Mouse (Mus musculus): ENCODE data around the gene Gpd1. TPM values are rescaled to one million over a fixed set of nuclear protein-coding genes. Genes with fewer than 3 reads are reported as not detected.

Gene Gpd1
- polyA plus RNA-seq (2016; fragmentation: Nextera tagmentation; extraction: Ambion mirVana) = 0.40 and 0.62 TPM in 2 replicates

- H3K27ac ChIP-seq (replicated peaks) = 0 out of 2 replicates have a peak within 1 kb of the TSS, but pooled peaks have one; percentile 46
- no peaks in the 10 kb centered on the region for H3K27me3 ChIP-seq (ENCODE audit: low read depth, poor library complexity, severe bottlenecking)
- no peak for DNase-seq (ENCODE audit: low spot score)
- H3K36me3 ChIP-seq = peaks cover 94% of the 10 kb centered on the region
- peaks cover 59% of the 10 kb centered on the region for H3K4me1 ChIP-seq
- no peak within 1 kb of the TSS for H3K4me3 ChIP-seq
- 77% methylated on average over 22 of the region's 26 CpGs for WGBS
- H3K9me3 ChIP-seq (replicated peaks) = no peaks in the 10 kb centered on the region
Observed at GRCm38 (mm10) chr15:99717386-99718334, at the start of gene Gpd1. Gene Gpd1 (plus strand): TSS chr15:99717515.

GRCm38 (mm10) chr15:99667544-99667943 lies 49.8 kb upstream of the Gpd1 start:
- Histone ChIP-seq H3K27ac (replicated peaks) (no peak overlapping the region), H3K27me3 (ENCODE audit: low read depth, poor library complexity, severe bottlenecking) (peaks cover 88% of the 10 kb centered on the region), H3K36me3 (no peaks in the 10 kb centered on the region), H3K4me1 (peaks cover 69% of the 10 kb centered on the region), H3K4me3 (no peak overlapping the region), H3K9me3 (replicated peaks) (no peaks in the 10 kb centered on the region)
- WGBS = 95% methylated on average over 2 of the region's 2 CpGs
- no peak for DNase-seq (ENCODE audit: low spot score)

GRCm38 (mm10) chr15:99668881-99669280 lies 48.4 kb upstream of the Gpd1 start:
- H3K4me3 ChIP-seq = peak overlapping the region; percentile 23; the same call in 1 of the 2 replicates
- DNase-seq (ENCODE audit: low spot score) = peak; percentile 75
- no peak overlapping the region for H3K27ac ChIP-seq (replicated peaks)
- no peaks in the 10 kb centered on the region for H3K9me3 ChIP-seq (replicated peaks)
- 4% methylated on average over 12 of the region's 12 CpGs for WGBS
- peaks cover 73% of the 10 kb centered on the region for H3K4me1 ChIP-seq
- peaks cover 94% of the 10 kb centered on the region for H3K27me3 ChIP-seq (ENCODE audit: low read depth, poor library complexity, severe bottlenecking)
- H3K36me3 ChIP-seq = no peaks in the 10 kb centered on the region

DNA sequence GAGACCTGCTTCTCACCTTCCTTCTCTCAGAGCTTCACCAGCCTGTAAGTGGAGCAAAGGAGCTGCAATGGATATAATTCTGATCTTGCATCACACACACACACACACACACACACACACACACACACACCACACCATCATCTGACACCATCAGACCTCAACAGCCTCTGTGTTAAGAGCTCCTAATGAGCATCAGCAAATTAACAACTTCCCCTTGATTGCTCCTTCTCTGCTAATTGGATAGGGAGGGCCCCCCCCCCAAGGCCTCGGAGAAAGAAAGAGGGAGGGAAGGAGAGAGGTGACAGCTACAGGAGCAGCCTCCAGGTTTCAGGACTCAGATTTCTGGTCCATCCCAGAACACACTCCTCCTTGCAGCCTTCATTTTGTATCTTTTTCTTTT lies 47.9 kb upstream of the Gpd1 start:
- H3K36me3 ChIP-seq = no peaks in the 10 kb centered on the region
- peaks cover 68% of the 10 kb centered on the region for H3K4me1 ChIP-seq
- no peaks in the 10 kb centered on the region for H3K9me3 ChIP-seq (replicated peaks)
- peak overlapping the region; percentile 68; the same call in 1 of the 2 replicates for H3K4me3 ChIP-seq
- no peak for DNase-seq (ENCODE audit: low spot score)
- WGBS = 0% methylated on average over 1 of the region's 1 CpGs
- H3K27me3 ChIP-seq (ENCODE audit: low read depth, poor library complexity, severe bottlenecking) = peaks cover 89% of the 10 kb centered on the region
- no peak overlapping the region for H3K27ac ChIP-seq (replicated peaks)

- Histone ChIP-seq H3K36me3 (no peaks in the 10 kb centered on the region), H3K4me1 (peaks cover 59% of the 10 kb centered on the region), H3K4me3 (peak within 1 kb of the TSS; percentile 68), H3K27ac (replicated peaks) (peak within 1 kb of the TSS; percentile 81), H3K9me3 (replicated peaks) (no peaks in the 10 kb centered on the region), H3K27me3 (ENCODE audit: low read depth, poor library complexity, severe bottlenecking) (peaks cover 84% of the 10 kb centered on the region)
- DNase-seq (ENCODE audit: low spot score) = peak; percentile 68
- WGBS = 2% methylated on average over 74 of the region's 74 CpGs
Observed at GRCm38 (mm10) chr15:99670154-99670821, 47.0 kb upstream of the Gpd1 start, which contains the start of gene Asic1. Gene Asic1 (plus strand): TSS chr15:99670368.

DNA sequence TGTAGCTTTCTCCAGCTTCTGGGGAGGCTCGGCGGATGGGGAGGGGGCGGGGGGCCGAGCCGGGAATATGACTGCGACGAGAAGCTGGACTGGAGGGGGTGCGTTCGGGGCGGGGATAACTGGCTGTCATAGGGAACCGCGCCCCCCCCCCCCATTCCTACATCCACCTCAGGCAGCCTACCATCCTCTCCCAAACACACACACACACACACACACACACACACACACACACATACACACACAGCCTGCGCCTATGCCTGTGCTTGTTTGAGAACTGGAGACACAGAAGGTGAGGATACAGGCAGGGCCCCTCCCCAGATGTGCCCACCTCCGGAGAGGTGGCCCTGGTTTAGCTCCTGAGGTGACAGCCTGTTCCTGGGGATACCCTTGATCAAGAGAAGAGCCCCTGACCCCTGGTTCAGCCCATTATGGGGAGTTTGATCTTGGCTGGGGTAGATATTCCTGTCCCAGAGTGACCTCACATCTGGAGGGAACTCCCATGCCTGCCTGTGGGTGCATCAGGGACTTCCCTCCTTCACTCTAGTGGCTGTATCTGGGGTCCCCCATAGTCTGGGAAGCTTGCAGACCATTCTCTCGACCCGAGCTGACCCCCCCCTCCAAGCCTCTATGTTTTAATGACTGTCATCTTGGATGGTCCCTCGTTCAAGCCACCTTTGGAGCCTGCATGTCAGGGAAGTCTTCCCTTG lies 46.2 kb upstream of the Gpd1 start:
- Histone ChIP-seq H3K27me3 (ENCODE audit: low read depth, poor library complexity, severe bottlenecking) (peaks cover 81% of the 10 kb centered on the region), H3K4me3 (peak overlapping the region; percentile 68), H3K9me3 (replicated peaks) (no peaks in the 10 kb centered on the region), H3K27ac (replicated peaks) (peak overlapping the region; percentile 81), H3K4me1 (peaks cover 51% of the 10 kb centered on the region), H3K36me3 (no peaks in the 10 kb centered on the region)
- DNase-seq (ENCODE audit: low spot score) = no peak
- 13% methylated on average over 15 of the region's 17 CpGs for WGBS

- Histone ChIP-seq H3K4me3 (peak overlapping the region; percentile 68; the same call in 1 of the 2 replicates), H3K4me1 (peaks cover 49% of the 10 kb centered on the region), H3K36me3 (no peaks in the 10 kb centered on the region), H3K27ac (replicated peaks) (no peak overlapping the region), H3K27me3 (ENCODE audit: low read depth, poor library complexity, severe bottlenecking) (peaks cover 76% of the 10 kb centered on the region), H3K9me3 (replicated peaks) (no peaks in the 10 kb centered on the region)
- 77% methylated on average over 14 of the region's 14 CpGs for WGBS
- DNase-seq (ENCODE audit: low spot score) = no peak
Observed at GRCm38 (mm10) chr15:99671783-99672182, 45.5 kb upstream of the Gpd1 start.

- 72% methylated on average over 3 of the region's 3 CpGs for WGBS
- H3K27me3 ChIP-seq (ENCODE audit: low read depth, poor library complexity, severe bottlenecking) = peaks cover 53% of the 10 kb centered on the region
- DNase-seq (ENCODE audit: low spot score) = no peak
- H3K4me1 ChIP-seq = peaks cover 58% of the 10 kb centered on the region
- H3K27ac ChIP-seq (replicated peaks) = no peak overlapping the region
- H3K4me3 ChIP-seq = no peak overlapping the region
- H3K9me3 ChIP-seq (replicated peaks) = no peaks in the 10 kb centered on the region
- no peaks in the 10 kb centered on the region for H3K36me3 ChIP-seq
Observed at GRCm38 (mm10) chr15:99674866-99675265, 42.4 kb upstream of the Gpd1 start.

GRCm38 (mm10) chr15:99677089-99677488 lies 40.2 kb upstream of the Gpd1 start:
- 32% methylated on average over 8 of the region's 8 CpGs for WGBS
- Histone ChIP-seq H3K27ac (replicated peaks) (peak overlapping the region; percentile 61), H3K4me3 (0 out of 2 replicates have a peak overlapping the region, but pooled peaks have one; percentile 4), H3K4me1 (peaks cover 37% of the 10 kb centered on the region), H3K9me3 (replicated peaks) (no peaks in the 10 kb centered on the region), H3K36me3 (no peaks in the 10 kb centered on the region), H3K27me3 (ENCODE audit: low read depth, poor library complexity, severe bottlenecking) (peaks cover 31% of the 10 kb centered on the region)
- DNase-seq (ENCODE audit: low spot score) = no peak

DNA sequence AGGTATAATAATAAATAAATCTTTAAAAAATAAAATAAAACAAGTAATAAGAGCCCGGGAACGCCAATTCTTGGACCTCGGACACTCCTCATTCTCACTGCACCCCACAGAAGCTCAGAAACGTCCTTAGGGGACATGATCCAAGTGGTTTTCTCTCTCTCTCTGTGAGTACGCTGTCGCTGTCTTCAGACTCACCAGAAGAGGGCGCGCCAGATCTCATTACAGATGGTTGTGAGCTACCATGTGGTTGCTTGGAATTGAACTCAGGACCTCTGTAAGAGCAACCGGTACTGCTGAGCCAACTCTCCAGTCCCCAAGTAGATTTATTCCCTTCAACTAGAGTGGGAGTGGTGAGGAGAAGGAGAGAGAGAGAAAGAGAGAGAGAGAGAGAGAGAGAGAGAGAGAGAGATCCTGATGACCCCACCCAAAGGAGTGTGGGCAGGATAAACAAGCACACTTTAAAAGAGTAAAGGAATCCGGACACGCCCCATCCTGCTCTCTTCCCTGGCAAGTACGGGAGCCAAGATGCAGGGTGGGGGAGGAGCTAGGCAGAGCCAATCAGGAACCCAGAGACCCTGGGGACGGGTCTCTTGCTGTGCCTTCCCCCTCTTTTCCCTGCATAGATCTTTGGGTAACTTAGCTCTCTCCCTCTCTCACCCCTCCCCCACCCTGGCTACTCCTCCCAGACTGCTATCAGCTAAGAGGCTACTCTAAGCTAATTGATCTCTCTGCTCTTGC lies 39.1 kb upstream of the Gpd1 start:
- DNase-seq (ENCODE audit: low spot score) = no peak
- Histone ChIP-seq H3K9me3 (replicated peaks) (no peaks in the 10 kb centered on the region), H3K4me3 (no peak overlapping the region), H3K36me3 (no peaks in the 10 kb centered on the region), H3K4me1 (peaks cover 30% of the 10 kb centered on the region), H3K27ac (replicated peaks) (0 out of 2 replicates have a peak overlapping the region, but pooled peaks have one; percentile 38), H3K27me3 (ENCODE audit: low read depth, poor library complexity, severe bottlenecking) (peaks cover 21% of the 10 kb centered on the region)
- whole genome bisulfite sequencing = 14% methylated on average over 13 of the region's 13 CpGs

GRCm38 (mm10) chr15:99679008-99679407 lies 38.3 kb upstream of the Gpd1 start:
- 69% methylated on average over 7 of the region's 7 CpGs for WGBS
- no peaks in the 10 kb centered on the region for H3K36me3 ChIP-seq
- DNase-seq (ENCODE audit: low spot score) = no peak
- peak overlapping the region; percentile 38; the same call in 1 of the 2 replicates for H3K27ac ChIP-seq (replicated peaks)
- no peak overlapping the region for H3K4me3 ChIP-seq
- H3K9me3 ChIP-seq (replicated peaks) = no peaks in the 10 kb centered on the region
- peaks cover 16% of the 10 kb centered on the region for H3K27me3 ChIP-seq (ENCODE audit: low read depth, poor library complexity, severe bottlenecking)
- H3K4me1 ChIP-seq = peaks cover 26% of the 10 kb centered on the region

DNA sequence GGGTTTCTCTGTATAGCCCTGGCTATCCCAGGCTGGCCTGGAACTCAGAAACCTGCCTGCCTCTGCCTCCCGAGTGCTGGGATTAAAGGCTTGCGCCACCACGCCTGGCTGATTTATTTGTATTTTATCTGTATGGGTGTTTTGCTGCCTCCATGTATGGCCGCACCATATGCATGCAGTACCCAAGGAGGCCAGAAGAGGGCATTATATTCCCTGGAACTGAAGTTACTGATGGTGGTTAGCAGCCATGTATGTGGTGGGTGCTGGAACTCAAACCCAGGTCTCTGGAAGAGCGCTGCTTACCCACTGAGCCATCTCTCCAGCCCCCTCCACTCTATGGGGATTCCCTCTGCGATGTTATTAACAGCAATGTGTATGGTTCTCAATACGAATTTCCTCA lies 34.4 kb upstream of the Gpd1 start:
- no peak overlapping the region for H3K27ac ChIP-seq (replicated peaks)
- no peaks in the 10 kb centered on the region for H3K27me3 ChIP-seq (ENCODE audit: low read depth, poor library complexity, severe bottlenecking)
- no peaks in the 10 kb centered on the region for H3K9me3 ChIP-seq (replicated peaks)
- DNase-seq (ENCODE audit: low spot score) = no peak
- H3K36me3 ChIP-seq = no peaks in the 10 kb centered on the region
- H3K4me1 ChIP-seq = peaks cover 15% of the 10 kb centered on the region
- no peak overlapping the region for H3K4me3 ChIP-seq
- 96% methylated on average over 7 of the region's 7 CpGs for WGBS
